Mouse (Mus musculus) right cerebral cortex, postnatal 14 days (tissue): Measurements from ENCODE around the gene Dnajb1.
A peak's percentile ranks its signal among the peaks of the same experiment; 100 is the strongest.
"Not testable (repeated sequence)": the region's sequence is repeated elsewhere in the genome, so short reads cannot be mapped to it uniquely, and the experiment has no call there.

ENCODE experiments used
- DNase-seq: peaks from one replicate; pipeline ENCODE4 v3.0.0; 2022

Dnajb1 gene

GRCm38 (mm10) chr8:83578131-83579055, 29.6 kb upstream of the Dnajb1 start:
- peak; percentile 3 for DNase-seq

- DNase-seq = no peak
Measured at GRCm38 (mm10) chr8:83579676-83580075, 28.3 kb upstream of the Dnajb1 start.

- no peak for DNase-seq
Measured at GRCm38 (mm10) chr8:83580826-83581225, 27.2 kb upstream of the Dnajb1 start.

- DNase-seq = no peak
Measured at GRCm38 (mm10) chr8:83582226-83582625, 25.8 kb upstream of the Dnajb1 start.

- no peak for DNase-seq
Measured at GRCm38 (mm10) chr8:83583236-83583635, 24.8 kb upstream of the Dnajb1 start.

GRCm38 (mm10) chr8:83584771-83585170, 23.2 kb upstream of the Dnajb1 start:
- no peak for DNase-seq

- no peak for DNase-seq
Measured at GRCm38 (mm10) chr8:83585333-83585732, 22.7 kb upstream of the Dnajb1 start.

- DNase-seq = no peak
Measured at GRCm38 (mm10) chr8:83587644-83588043, 20.3 kb upstream of the Dnajb1 start.

- DNase-seq = no peak
Measured at GRCm38 (mm10) chr8:83588886-83589285, 19.1 kb upstream of the Dnajb1 start.

- DNase-seq = no peak
Measured at GRCm38 (mm10) chr8:83590488-83591023, 17.4 kb upstream of the Dnajb1 start.

GRCm38 (mm10) chr8:83592682-83593081, 15.3 kb upstream of the Dnajb1 start:
- DNase-seq = no peak

GRCm38 (mm10) chr8:83593325-83594166, 14.4 kb upstream of the Dnajb1 start:
- DNase-seq = no peak

GRCm38 (mm10) chr8:83594167-83595049, 13.6 kb upstream of the Dnajb1 start:
- peak; percentile 96 for DNase-seq

- DNase-seq = not testable (repeated sequence)
Measured at GRCm38 (mm10) chr8:83595050-83595345, 13.0 kb upstream of the Dnajb1 start.

- no peak for DNase-seq
Measured at GRCm38 (mm10) chr8:83596369-83596768, 11.6 kb upstream of the Dnajb1 start.

GRCm38 (mm10) chr8:83598146-83598545, 9.8 kb upstream of the Dnajb1 start:
- no peak for DNase-seq

- no peak for DNase-seq
Measured at GRCm38 (mm10) chr8:83599814-83600213, 8.2 kb upstream of the Dnajb1 start.

GRCm38 (mm10) chr8:83602650-83603029, 5.4 kb upstream of the Dnajb1 start:
- no peak for DNase-seq

- DNase-seq = peak; percentile 78
Measured at GRCm38 (mm10) chr8:83608398-83608829, 421 bp downstream of the Dnajb1 start.

- DNase-seq = no peak
Measured at GRCm38 (mm10) chr8:83609086-83609485, 1.1 kb downstream of the Dnajb1 start.

GRCm38 (mm10) chr8:83609547-83610180, 1.7 kb downstream of the Dnajb1 start:
- DNase-seq = no peak

- no peak for DNase-seq
Measured at GRCm38 (mm10) chr8:83611921-83612320, 3.9 kb downstream of the Dnajb1 start.
